Mouse (Mus musculus): ENCODE results near the gene Mturn. TPM values are rescaled to one million over a fixed set of nuclear protein-coding genes. Genes with fewer than 3 reads are reported as not detected.

Mturn gene
- total RNA-seq, 1 experiment, result 4.2 TPM

GRCm38 (mm10) chr6:54726309-54726708 is 44.9 kb downstream of the Mturn start:
- Histone ChIP-seq H3K4me1 (ENCODE audit: control insufficient read depth in 2 of 2, insufficient read depth in 2 of 2, low read length in 2 of 2, poor library complexity in 1 of 2) (no peaks in the 10 kb centered on the region), H3K9ac (ENCODE audit: insufficient read depth, low read depth, low read length, poor library complexity, severe bottlenecking) (no peak overlapping the region)

GRCm38 (mm10) chr6:54726796-54727195 is 45.4 kb downstream of the Mturn start:
- Histone ChIP-seq H3K4me3 (ENCODE audit: insufficient read depth in 1 of 2, low read depth in 1 of 2, low read length in 2 of 2, poor library complexity in 1 of 2, severe bottlenecking in 1 of 2) (no peak overlapping the region), H3K9me3 (ENCODE audit: control insufficient read depth, insufficient read depth, low read depth, low read length) (no peaks in the 10 kb centered on the region), H3K4me1 (ENCODE audit: control insufficient read depth in 2 of 2, insufficient read depth in 2 of 2, low read length in 2 of 2, poor library complexity in 1 of 2) (no peaks in the 10 kb centered on the region), H3K9ac (ENCODE audit: insufficient read depth, low read depth, low read length, poor library complexity, severe bottlenecking) (no peak overlapping the region), H3K36me3 (ENCODE audit: control insufficient read depth, insufficient read depth, low read length, poor library complexity, severe bottlenecking) (no peaks in the 10 kb centered on the region), H3K27ac (ENCODE audit: insufficient read depth, low read depth, low read length, poor library complexity, severe bottlenecking) (no peak overlapping the region)
- no peak for DNase-seq (ENCODE audit: low read depth, low spot score)
- TF ChIP-seq MAFK (IDR thresholded peaks at IDR 0.05; ENCODE audit: insufficient read depth, low read depth, low read length) (no peak), ZNF384 (IDR thresholded peaks at IDR 0.05; ENCODE audit: low read depth, low read length) (no peak), ZC3H11A (IDR thresholded peaks at IDR 0.05; ENCODE audit: borderline replicate concordance, low read depth, low read length) (no peak), CHD2 (IDR thresholded peaks at IDR 0.05; ENCODE audit: low read depth, low read length) (no peak), HCFC1 (IDR thresholded peaks at IDR 0.05; ENCODE audit: borderline replicate concordance, insufficient read depth, low read length) (no peak)
- in situ Hi-C loops (cut with MboI; ENCODE audit: low sequenced_read_pairs in 2 of 2, unreplicated experiment in 2 of 2), result no loop called here

More at GRCm38 (mm10) chr6:54726309-54726708, 44.9 kb downstream of the Mturn start:
- TF ChIP-seq CHD2 (IDR thresholded peaks at IDR 0.05; ENCODE audit: low read depth, low read length) (no peak), HCFC1 (IDR thresholded peaks at IDR 0.05; ENCODE audit: borderline replicate concordance, insufficient read depth, low read length) (no peak), MAFK (IDR thresholded peaks at IDR 0.05; ENCODE audit: insufficient read depth, low read depth, low read length) (no peak), ZC3H11A (IDR thresholded peaks at IDR 0.05; ENCODE audit: borderline replicate concordance, low read depth, low read length) (no peak), ZNF384 (IDR thresholded peaks at IDR 0.05; ENCODE audit: low read depth, low read length) (no peak)
- Histone ChIP-seq H3K36me3 (ENCODE audit: control insufficient read depth, insufficient read depth, low read length, poor library complexity, severe bottlenecking) (no peaks in the 10 kb centered on the region), H3K27ac (ENCODE audit: insufficient read depth, low read depth, low read length, poor library complexity, severe bottlenecking) (no peak overlapping the region), H3K9me3 (ENCODE audit: control insufficient read depth, insufficient read depth, low read depth, low read length) (no peaks in the 10 kb centered on the region), H3K4me3 (ENCODE audit: insufficient read depth in 1 of 2, low read depth in 1 of 2, low read length in 2 of 2, poor library complexity in 1 of 2, severe bottlenecking in 1 of 2) (no peak overlapping the region)
- no peak for DNase-seq (ENCODE audit: low read depth, low spot score)
- in situ Hi-C loops (cut with MboI; ENCODE audit: low sequenced_read_pairs in 2 of 2, unreplicated experiment in 2 of 2), result no loop called here

- TF ChIP-seq CHD2 (IDR thresholded peaks at IDR 0.05; ENCODE audit: low read depth, low read length) (no peak), HCFC1 (IDR thresholded peaks at IDR 0.05; ENCODE audit: borderline replicate concordance, insufficient read depth, low read length) (no peak), MAFK (IDR thresholded peaks at IDR 0.05; ENCODE audit: insufficient read depth, low read depth, low read length) (no peak), ZNF384 (IDR thresholded peaks at IDR 0.05; ENCODE audit: low read depth, low read length) (no peak), ZC3H11A (IDR thresholded peaks at IDR 0.05; ENCODE audit: borderline replicate concordance, low read depth, low read length) (no peak)
- no peak overlapping the region for H3K9ac ChIP-seq (ENCODE audit: insufficient read depth, low read depth, low read length, poor library complexity, severe bottlenecking)
- no peaks in the 10 kb centered on the region for H3K4me1 ChIP-seq (ENCODE audit: control insufficient read depth in 2 of 2, insufficient read depth in 2 of 2, low read length in 2 of 2, poor library complexity in 1 of 2)
- no peaks in the 10 kb centered on the region for H3K36me3 ChIP-seq (ENCODE audit: control insufficient read depth, insufficient read depth, low read length, poor library complexity, severe bottlenecking)
- no peaks in the 10 kb centered on the region for H3K9me3 ChIP-seq (ENCODE audit: control insufficient read depth, insufficient read depth, low read depth, low read length)
- DNase-seq (ENCODE audit: low read depth, low spot score), result no peak
- H3K27ac ChIP-seq (ENCODE audit: insufficient read depth, low read depth, low read length, poor library complexity, severe bottlenecking), result no peak overlapping the region
- in situ Hi-C loops (cut with MboI; ENCODE audit: low sequenced_read_pairs in 2 of 2, unreplicated experiment in 2 of 2), result no loop called here
- H3K4me3 ChIP-seq (ENCODE audit: insufficient read depth in 1 of 2, low read depth in 1 of 2, low read length in 2 of 2, poor library complexity in 1 of 2, severe bottlenecking in 1 of 2), result no peak overlapping the region
Measured at GRCm38 (mm10) chr6:54727416-54727815, 46.0 kb downstream of the Mturn start.

- Histone ChIP-seq H3K27ac (ENCODE audit: insufficient read depth, low read depth, low read length, poor library complexity, severe bottlenecking) (no peak overlapping the region), H3K9me3 (ENCODE audit: control insufficient read depth, insufficient read depth, low read depth, low read length) (no peaks in the 10 kb centered on the region), H3K4me1 (ENCODE audit: control insufficient read depth in 2 of 2, insufficient read depth in 2 of 2, low read length in 2 of 2, poor library complexity in 1 of 2) (no peaks in the 10 kb centered on the region), H3K36me3 (ENCODE audit: control insufficient read depth, insufficient read depth, low read length, poor library complexity, severe bottlenecking) (no peaks in the 10 kb centered on the region), H3K9ac (ENCODE audit: insufficient read depth, low read depth, low read length, poor library complexity, severe bottlenecking) (no peak overlapping the region), H3K4me3 (ENCODE audit: insufficient read depth in 1 of 2, low read depth in 1 of 2, low read length in 2 of 2, poor library complexity in 1 of 2, severe bottlenecking in 1 of 2) (no peak overlapping the region)
- TF ChIP-seq MAFK (IDR thresholded peaks at IDR 0.05; ENCODE audit: insufficient read depth, low read depth, low read length), result no peak
- TF ChIP-seq CHD2 (IDR thresholded peaks at IDR 0.05; ENCODE audit: low read depth, low read length), result no peak
- no peak for TF ChIP-seq ZNF384 (IDR thresholded peaks at IDR 0.05; ENCODE audit: low read depth, low read length)
- in situ Hi-C loops (cut with MboI; ENCODE audit: low sequenced_read_pairs in 2 of 2, unreplicated experiment in 2 of 2), result no loop called here
- no peak for DNase-seq (ENCODE audit: low read depth, low spot score)
Measured at GRCm38 (mm10) chr6:54729451-54730105, 48.2 kb downstream of the Mturn start.

- Histone ChIP-seq H3K27ac (ENCODE audit: insufficient read depth, low read depth, low read length, poor library complexity, severe bottlenecking) (no peak overlapping the region), H3K36me3 (ENCODE audit: control insufficient read depth, insufficient read depth, low read length, poor library complexity, severe bottlenecking) (no peaks in the 10 kb centered on the region), H3K4me1 (ENCODE audit: control insufficient read depth in 2 of 2, insufficient read depth in 2 of 2, low read length in 2 of 2, poor library complexity in 1 of 2) (no peaks in the 10 kb centered on the region), H3K9me3 (ENCODE audit: control insufficient read depth, insufficient read depth, low read depth, low read length) (no peaks in the 10 kb centered on the region), H3K9ac (ENCODE audit: insufficient read depth, low read depth, low read length, poor library complexity, severe bottlenecking) (no peak overlapping the region), H3K4me3 (ENCODE audit: insufficient read depth in 1 of 2, low read depth in 1 of 2, low read length in 2 of 2, poor library complexity in 1 of 2, severe bottlenecking in 1 of 2) (no peak overlapping the region)
- in situ Hi-C loops (cut with MboI; ENCODE audit: low sequenced_read_pairs in 2 of 2, unreplicated experiment in 2 of 2), result no loop called here
- no peak for DNase-seq (ENCODE audit: low read depth, low spot score)
- TF ChIP-seq HCFC1 (IDR thresholded peaks at IDR 0.05; ENCODE audit: borderline replicate concordance, insufficient read depth, low read length), result no peak
- TF ChIP-seq CHD2 (IDR thresholded peaks at IDR 0.05; ENCODE audit: low read depth, low read length), result no peak
- TF ChIP-seq ZC3H11A (IDR thresholded peaks at IDR 0.05; ENCODE audit: borderline replicate concordance, low read depth, low read length), result no peak
Measured at GRCm38 (mm10) chr6:54731726-54732125, 50.3 kb downstream of the Mturn start.
